Mouse (Mus musculus): ENCODE measurements around the gene Fam89a.

Gene Fam89a

GRCm38 (mm10) chr8:124754101-124754791 lies 2.6 kb upstream of the Fam89a start:
- DNase-seq (ENCODE audit: low spot score): no peak

DNA sequence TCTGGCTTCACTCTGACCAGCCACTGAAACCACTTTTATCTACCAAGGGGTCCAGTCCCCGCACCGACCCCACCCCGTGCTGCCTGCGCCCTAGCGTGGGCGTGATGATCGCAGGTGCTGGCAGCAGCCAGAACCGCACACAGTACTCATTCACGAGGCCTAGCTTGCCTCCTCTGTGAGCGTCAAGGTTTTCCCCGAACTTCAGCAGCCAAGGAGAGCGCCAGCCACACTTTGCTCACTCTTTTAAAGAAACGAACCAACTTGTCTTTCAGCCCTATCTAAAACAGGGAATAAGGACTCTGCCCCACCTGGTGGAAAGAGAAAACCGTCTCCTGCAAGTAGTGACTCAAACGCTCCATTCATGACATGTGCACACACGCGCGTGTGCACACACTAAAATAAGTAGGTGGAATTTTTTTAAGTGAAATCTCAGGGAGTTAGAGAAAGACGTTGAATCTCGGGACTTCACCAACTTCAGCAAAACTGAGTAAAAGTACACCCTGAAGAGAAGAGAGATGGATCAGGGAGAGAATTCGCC lies 762 bp upstream of the Fam89a start:
- no peak for DNase-seq (ENCODE audit: low spot score)

DNA sequence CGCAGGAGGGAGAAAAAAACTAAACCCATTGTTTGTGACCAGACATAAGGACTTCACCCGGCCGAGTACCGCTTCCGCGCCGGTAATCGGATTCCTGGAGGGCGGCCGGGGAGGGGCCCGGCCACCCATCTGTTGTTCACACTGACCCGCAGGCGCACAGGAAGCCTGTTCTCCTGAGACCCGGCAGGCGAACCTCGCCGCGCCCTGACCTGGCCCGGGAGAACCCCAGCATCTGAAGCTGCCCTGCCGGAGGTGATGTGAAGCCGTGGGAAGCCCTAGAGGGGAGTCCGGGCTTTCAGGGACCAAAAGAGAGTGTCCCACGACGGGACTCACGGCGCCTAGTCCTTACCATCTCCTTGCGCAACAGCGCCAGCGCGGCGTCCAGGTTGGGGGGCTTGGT lies 441 bp downstream of the Fam89a start:
- no peak for DNase-seq (ENCODE audit: low spot score)

DNA sequence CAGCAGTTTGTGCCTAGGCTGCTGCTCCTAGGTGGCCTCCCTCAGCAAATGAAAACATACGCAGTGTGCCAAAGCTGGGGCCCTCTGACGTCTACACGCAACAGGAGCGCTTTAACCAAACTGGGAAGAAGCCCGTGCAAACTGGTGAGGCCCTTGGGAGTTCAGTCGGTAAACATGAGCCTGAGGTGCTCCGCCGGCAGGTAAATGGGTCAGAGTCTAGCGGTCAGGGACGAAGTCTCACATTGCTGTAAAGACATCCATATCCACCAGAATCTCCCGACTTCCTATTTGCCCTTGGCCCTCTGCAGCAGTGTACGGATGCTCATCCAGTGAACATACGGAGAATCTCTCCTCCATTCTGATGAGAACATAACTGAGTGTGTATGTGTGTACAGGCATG lies 5.0 kb downstream of the Fam89a start:
- no peak for DNase-seq (ENCODE audit: low spot score)

DNA sequence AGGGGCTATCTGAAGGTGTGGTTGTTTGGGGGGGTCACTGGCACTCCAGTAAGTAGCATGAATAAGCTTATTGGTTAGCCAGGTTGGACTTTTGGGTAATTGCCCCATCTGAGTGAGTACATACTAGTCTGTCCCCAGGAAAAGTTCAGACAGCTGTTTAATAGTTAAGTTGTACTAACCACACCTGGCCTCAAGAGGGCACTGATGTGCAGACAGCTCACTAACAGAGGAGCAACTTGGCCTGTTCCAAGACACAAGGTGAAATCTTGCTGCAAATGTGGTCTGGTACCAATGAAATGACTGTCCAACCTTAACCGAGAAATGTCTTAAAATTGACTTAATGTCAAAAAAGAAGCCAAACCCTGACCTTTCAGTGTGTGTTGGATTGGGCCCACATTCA lies 12.4 kb downstream of the Fam89a start:
- no peak for DNase-seq (ENCODE audit: low spot score)

DNA sequence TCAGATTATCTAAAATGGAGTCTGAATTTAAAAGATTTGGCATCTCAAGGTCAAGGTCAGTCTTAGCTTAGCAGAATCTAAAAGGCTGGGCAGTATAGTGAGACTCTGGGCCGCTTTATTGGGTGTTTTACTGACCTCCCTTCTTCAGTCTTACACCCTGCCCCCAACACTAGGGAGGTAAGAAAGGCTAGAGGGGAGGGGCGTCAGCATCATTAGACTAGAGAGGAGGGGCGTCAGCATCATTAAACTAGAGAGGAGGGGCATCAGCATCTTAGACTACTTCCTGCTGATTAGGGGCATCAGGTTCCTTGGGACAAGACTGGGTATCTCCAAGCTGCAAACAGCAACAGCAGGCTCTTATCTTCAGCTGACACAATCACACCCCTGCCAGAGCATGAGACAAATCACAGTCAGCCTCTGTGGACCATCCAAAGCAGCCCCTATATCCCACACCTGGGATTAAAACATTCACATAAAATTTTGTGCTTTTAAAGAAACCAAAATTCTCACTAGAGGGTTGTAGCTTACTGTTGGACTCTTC lies 16.2 kb downstream of the Fam89a start:
- DNase-seq (ENCODE audit: low spot score): no peak

DNA sequence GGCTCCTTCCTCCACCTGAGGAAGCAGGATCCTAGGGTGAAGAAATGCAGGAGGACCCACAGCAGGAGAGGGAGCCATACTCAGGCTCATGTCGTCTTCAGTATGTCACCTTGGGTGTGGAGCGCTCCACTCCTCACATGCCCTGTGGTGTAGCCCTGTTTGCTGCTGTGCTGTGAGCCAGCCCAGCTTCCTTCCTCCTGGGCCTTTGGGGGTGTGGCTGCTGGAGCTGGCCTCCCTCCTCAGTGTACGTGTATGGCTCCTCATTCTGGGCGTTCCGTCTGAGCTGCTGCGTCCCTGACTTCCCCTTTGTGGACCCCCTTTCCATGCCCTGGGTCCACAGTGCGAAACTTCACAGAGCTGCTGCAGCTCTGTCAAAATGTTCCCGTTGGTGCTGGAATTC lies 18.8 kb downstream of the Fam89a start:
- DNase-seq (ENCODE audit: low spot score): no peak

DNA sequence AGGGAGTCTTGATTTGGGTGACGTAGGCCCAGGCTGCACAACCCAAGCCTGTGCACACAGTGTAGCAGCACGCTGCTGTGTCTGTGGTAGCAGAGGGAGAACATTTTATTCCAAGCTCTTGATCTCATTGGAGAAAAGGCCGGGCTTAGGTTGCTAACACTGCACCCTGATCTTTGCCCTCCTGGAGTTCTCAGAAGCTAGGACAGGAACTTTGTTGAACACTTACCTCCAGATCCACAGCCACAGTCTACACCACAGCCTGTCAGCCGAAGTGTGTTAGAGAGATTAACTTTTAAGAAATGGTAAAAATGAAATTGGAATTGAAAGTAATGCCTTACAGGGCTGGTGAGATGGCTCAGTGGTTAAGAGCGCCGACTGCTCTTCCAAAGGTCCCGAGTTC lies 27.3 kb downstream of the Fam89a start:
- no peak for DNase-seq (ENCODE audit: low spot score)

DNA sequence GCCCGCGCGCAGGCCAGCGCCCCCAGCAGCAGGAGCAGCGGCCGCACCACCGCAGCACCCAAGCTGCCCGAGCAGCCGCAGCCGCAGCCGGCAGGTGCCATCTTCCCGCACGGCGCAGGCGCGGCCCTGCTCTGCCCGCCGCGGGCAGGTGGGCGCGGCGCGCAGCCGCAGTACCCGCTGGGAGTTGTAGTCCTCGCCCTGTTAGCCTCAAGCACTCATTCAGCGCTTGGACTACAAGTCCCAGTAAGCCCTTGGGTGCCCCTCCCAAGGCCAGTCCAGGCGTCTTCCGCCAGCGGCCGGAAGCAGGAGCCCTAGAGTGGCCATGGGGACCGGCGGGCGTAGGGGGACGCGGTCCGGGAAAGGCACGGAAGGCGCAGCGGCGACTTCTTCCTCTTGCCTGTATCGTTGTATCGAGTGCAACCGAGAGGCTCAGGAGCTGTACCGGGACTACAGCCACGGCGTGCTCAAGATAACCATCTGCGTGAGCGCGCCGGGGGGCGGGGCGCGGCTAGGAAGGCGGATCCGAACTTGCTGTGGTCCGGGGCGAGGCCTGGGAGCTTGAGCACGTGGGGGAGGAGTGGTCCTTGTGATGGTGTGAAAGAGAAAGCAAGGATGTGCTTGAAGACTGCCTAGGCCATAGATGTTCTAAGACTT lies 29.6 kb downstream of the Fam89a start, which contains the start of the genes Ttc13 and Arv1:
TSS of gene Ttc13 (minus strand) at position 122 of the 654 bp plus-strand sequence.
TSS of gene Arv1 (plus strand) at position 278 of the 654 bp plus-strand sequence.
- peak; percentile 98 for DNase-seq (ENCODE audit: low spot score)

DNA sequence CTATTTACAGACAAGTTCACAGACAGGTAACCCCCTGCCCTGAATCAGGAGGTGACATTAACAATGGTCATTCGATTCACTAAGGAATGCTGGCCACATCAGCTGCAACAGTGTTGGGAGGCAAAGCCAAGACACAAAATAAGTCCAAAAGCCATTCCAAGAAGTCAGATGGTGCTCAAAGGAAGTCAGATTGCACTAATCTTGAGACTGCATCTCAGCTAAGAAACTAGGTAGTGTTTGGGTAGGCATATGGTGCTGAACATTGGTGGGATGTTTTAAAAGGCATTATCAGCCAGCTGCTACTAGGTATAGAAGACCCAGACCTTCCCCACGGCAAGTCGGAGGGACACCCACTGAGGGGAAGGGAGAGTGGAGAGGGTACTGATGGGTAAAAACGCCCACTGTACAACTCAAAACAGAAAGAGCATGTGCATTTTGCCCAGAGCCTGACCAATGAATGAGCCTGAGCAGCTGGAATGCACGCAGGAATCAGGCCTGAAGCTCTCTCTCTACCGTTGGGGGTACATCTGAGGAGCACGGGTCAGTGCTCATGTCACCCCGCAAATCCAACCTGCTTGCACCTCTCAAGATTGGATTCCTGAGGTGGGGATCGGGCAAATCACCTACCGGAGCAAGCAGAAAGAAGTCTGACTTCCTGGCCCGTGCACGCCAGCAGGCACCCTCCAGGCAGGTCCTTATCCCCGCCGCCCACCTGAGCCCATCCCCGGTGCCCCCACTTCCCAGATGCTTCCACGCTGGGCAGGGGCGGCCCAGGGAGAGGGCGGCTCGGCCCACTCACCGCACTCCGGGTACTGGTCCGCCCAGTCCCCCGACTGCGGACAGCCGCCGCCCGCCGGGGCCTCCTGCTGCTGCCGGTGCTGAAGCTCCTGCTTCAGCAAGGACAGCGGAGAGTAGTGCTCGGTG lies 30.4 kb downstream of the Fam89a start:
- DNase-seq (ENCODE audit: low spot score): no peak

DNA sequence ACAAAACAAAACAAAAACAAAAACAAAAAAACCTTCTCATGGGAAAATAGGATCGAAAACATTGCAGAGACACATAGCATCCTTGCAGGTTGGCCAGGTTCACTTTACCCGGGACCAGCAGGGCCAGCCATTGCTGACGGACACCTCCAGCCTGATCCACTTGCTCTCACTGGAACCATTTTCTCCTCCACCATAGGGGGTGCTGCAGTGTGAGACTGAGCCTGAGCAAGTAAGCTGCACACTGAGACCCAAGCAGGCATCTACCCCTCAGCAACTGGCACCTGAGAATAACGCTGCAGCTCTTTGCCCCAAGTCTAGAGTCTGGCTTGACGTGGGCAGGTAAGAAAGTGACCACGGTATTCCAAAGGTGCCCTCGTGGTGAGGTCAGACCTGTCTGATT lies 31.5 kb downstream of the Fam89a start:
- DNase-seq (ENCODE audit: low spot score): no peak

DNA sequence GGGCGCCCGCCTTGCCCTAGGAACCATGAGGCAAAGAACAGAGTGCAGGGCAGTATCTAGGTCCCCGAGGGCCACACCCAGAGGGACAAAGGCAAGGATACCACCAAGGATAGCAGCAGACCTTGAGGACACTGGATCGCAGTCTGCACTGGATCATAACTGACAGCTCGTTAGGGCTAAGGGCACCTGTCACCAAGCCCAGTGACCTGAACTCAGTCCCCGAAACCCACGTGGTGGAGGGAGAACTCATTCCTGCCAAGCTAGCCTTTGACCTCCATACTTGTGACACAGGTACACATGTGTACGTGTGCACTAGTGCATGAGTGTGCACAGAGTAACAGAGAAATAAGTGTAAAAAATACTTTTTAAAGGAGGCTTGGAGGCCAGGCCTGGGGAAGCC lies 35.9 kb downstream of the Fam89a start:
- no peak for DNase-seq (ENCODE audit: low spot score)

DNA sequence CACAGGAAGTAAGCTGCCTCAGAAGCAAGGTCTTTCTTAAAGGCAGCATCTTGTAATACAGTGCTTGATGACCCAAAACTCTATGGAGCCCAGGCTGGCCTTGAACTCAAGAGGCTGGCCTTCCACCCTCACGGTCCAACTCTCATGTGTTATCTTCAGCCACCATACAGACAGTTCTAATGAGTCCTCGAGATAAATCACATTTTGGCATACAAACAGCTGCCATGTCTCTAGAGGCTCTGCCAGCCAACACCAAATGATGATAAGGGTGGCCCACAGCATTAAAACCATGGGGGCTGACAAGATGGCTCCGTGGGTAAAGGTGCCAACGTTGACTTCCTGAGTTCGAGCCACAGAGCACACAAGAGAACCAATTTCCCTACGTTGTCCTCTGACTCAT lies 38.4 kb downstream of the Fam89a start:
- no peak for DNase-seq (ENCODE audit: low spot score)

DNA sequence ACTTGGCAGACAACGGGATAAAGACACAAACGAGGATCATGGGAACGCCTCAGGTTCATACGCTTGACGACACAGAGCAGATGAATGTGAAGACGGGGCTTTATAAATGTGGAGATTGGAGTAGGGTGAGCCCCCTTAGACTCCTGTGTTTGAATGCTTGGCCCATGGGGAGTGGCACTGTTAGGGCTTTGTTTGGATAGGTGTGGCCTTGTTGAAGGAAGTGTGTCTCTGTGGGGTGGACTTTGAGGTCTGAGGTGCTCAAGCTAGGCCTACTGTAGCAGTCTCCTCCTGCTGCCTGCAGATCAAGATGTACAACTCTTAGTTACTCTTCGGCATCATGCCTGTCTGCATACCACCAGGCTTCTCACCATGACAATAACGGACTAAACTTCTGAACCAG lies 45.8 kb downstream of the Fam89a start:
- no peak for DNase-seq (ENCODE audit: low spot score)

DNA sequence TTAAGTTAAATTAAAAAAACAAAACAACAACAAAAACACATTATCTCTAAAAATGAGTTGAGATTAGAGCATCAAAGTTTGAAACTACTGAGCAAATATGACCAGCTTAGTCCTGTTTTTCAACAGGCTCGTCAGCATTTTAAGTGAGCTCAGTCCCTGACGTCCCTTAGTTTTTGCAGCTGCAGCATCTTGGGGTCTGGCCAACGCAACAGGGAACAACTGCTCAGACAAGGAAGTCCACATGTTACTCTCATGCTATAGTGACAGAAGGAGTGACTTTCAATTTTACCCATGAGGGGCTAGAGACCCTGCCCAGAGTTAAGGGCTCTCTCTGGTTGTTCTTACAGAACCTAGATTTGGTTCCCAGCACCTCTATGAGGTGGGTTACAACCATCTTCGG lies 47.3 kb downstream of the Fam89a start:
- no peak for DNase-seq (ENCODE audit: low spot score)

GRCm38 (mm10) chr8:124703526-124703925 lies 48.1 kb downstream of the Fam89a start:
- DNase-seq (ENCODE audit: low spot score): no peak

GRCm38 (mm10) chr8:124702183-124702582 lies 49.4 kb downstream of the Fam89a start:
- DNase-seq (ENCODE audit: low spot score): no peak

DNA sequence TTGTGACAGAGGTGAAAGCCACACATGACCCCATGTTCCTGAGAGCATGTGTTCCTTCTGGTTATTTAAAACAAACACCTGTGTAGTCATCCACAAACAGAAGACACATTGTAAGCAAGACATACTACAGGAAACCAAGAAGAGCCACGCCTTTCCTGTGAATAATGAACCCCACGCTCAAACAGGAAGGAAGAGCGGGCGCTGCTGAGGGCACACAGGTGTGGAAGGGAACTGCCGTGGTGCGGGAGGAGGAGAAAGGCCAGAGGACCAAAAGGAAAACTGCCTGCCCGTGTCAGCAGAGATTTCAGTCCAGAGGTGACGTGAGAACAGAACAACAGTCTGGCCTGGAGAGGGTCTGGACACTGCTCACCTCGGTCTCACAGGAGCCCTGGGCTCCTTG lies 50.6 kb downstream of the Fam89a start:
- no peak for DNase-seq (ENCODE audit: low spot score)

DNA sequence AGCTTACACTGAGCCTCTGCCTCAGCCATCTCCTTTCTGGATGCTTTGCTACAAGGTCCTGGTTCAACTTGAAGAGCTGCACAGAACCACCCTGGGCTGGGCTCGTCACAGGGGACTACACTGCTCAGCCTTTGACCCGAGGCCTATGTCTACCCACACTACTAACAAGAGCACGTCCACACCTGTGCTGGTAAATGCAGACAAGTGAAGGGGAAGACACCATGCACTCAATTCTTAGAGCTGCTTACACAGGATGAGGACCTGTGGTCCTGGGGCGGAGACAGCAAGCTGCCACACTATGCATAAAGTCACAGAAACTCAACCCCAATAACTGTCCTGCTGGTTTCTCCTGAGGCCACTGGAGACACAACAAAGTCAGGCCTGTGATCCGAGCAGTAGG lies 51.4 kb downstream of the Fam89a start:
- no peak for DNase-seq (ENCODE audit: low spot score)

- no peak for DNase-seq (ENCODE audit: low spot score)
These were observed 56.1 kb downstream of the Fam89a start for GRCm38 (mm10) chr8:124695424-124696100.

GRCm38 (mm10) chr8:124691706-124692105 lies 59.9 kb downstream of the Fam89a start:
- DNase-seq (ENCODE audit: low spot score): no peak

Measured in testis, postnatal 14 days (tissue).